Mouse (Mus musculus): ENCODE measurements around the gene Mdm2. TPM values are rescaled to one million over a fixed set of nuclear protein-coding genes. Genes with fewer than 3 reads are reported as not detected.

Mdm2 gene
- polyA plus RNA-seq, 1 experiment: 61.6 TPM

- H3K4me3 ChIP-seq (ENCODE audit: insufficient read depth, low read length): no peak overlapping the region
- H3K27ac ChIP-seq (ENCODE audit: insufficient read depth, low read length): no peak overlapping the region
- TF ChIP-seq CTCF (IDR thresholded peaks at IDR 0.05; ENCODE audit: extremely low read depth, insufficient read depth, low read length) (no peak), POLR2A (IDR thresholded peaks at IDR 0.05; ENCODE audit: extremely low read depth, insufficient read depth, low read length) (no peak)
- H3K4me1 ChIP-seq (ENCODE audit: control insufficient read depth, insufficient read depth, low read length): no peaks in the 10 kb centered on the region; the same call in 1 of the 2 replicates
These were observed 62.5 kb downstream of the Mdm2 start for GRCm38 (mm10) chr10:117647964-117648472.

GRCm38 (mm10) chr10:117647158-117647505, 63.4 kb downstream of the Mdm2 start:
- no peak for TF ChIP-seq CTCF (IDR thresholded peaks at IDR 0.05; ENCODE audit: extremely low read depth, insufficient read depth, low read length)
- no peak for TF ChIP-seq POLR2A (IDR thresholded peaks at IDR 0.05; ENCODE audit: extremely low read depth, insufficient read depth, low read length)
- Histone ChIP-seq H3K4me3 (ENCODE audit: insufficient read depth, low read length) (no peak overlapping the region), H3K4me1 (ENCODE audit: control insufficient read depth, insufficient read depth, low read length) (no peaks in the 10 kb centered on the region; the same call in 1 of the 2 replicates), H3K27ac (ENCODE audit: insufficient read depth, low read length) (no peak overlapping the region)

DNA sequence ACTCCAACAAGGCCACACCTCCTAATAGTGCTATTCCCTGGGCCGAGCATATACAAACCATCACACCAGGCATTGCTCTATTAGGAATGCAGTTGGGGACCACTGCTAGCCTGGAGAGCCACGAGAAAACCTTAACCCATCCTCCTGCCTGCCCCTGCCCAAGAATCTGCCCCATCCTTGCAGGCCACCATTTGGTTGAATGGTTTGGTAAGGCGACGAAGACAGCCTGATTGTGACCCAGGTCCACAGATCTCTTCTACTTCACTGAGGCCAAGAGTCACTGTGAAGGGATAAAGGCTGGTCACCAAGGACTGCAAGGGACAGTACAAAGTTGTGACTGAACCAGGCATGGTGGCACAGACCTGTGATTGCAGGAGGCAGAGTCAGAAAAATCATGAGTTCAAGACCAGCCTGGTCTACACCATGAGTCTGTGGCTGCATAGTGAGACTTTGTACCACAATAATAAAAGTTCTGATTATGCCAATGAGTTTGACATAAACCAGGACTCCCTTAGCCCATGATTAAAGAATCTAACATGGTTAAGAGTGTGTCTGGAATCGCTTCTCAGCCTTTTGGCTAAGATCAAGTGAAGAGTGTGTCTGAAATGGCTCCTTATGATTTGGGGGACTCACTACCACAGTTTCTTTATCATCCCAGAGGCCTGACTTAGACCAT, 63.9 kb downstream of the Mdm2 start:
- no peak overlapping the region for H3K4me3 ChIP-seq (ENCODE audit: insufficient read depth, low read length)
- H3K4me1 ChIP-seq (ENCODE audit: control insufficient read depth, insufficient read depth, low read length): no peaks in the 10 kb centered on the region
- TF ChIP-seq CTCF (IDR thresholded peaks at IDR 0.05; ENCODE audit: extremely low read depth, insufficient read depth, low read length) (no peak), POLR2A (IDR thresholded peaks at IDR 0.05; ENCODE audit: extremely low read depth, insufficient read depth, low read length) (no peak)
- H3K27ac ChIP-seq (ENCODE audit: insufficient read depth, low read length): no peak overlapping the region

DNA sequence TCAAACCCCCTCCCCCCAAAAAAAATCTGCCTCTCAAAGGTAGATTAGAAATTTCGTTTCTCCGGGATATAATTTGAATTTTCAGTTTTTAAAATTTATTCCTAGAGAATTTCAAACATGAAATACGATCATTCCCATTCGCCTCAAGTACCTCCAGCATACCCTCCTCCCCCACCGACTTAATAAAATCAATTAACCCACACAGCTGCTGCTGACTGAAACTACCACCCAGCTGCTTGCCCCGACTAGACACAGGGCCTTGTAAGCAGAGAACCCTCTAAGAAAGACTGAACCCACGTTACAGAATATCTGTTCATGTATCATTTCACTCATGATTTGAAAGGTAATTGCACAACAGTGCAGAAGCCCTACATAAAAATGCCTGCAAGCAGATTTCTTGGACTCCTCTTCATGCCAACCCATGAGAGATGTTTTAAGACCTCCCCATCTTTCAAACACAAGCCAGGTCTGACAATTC, 65.0 kb downstream of the Mdm2 start:
- H3K27ac ChIP-seq (ENCODE audit: insufficient read depth, low read length): no peak overlapping the region
- TF ChIP-seq POLR2A (IDR thresholded peaks at IDR 0.05; ENCODE audit: extremely low read depth, insufficient read depth, low read length): no peak
- no peak for TF ChIP-seq CTCF (IDR thresholded peaks at IDR 0.05; ENCODE audit: extremely low read depth, insufficient read depth, low read length)
- no peak overlapping the region for H3K4me3 ChIP-seq (ENCODE audit: insufficient read depth, low read length)
- H3K4me1 ChIP-seq (ENCODE audit: control insufficient read depth, insufficient read depth, low read length): no peaks in the 10 kb centered on the region

DNA sequence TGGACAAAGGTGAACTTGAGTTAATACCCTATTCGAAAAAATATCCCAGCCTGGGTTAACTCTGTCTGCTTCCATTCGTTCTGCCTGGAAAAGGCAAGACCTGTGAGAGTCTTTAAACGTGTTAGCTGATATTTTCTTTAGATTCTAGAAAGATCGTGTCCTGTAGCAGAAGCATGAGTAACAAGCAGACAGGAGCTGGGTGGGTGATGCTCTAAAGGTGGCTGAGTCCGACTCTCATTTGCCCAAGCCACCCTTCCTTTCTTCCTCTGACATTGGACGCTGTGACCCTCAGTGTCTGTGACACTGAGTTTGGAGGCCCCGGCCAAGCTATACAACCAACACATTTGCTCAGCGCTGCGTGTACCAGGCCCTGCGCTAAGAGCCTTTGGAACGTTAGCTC, 65.7 kb downstream of the Mdm2 start:
- no peak for TF ChIP-seq CTCF (IDR thresholded peaks at IDR 0.05; ENCODE audit: extremely low read depth, insufficient read depth, low read length)
- no peak for TF ChIP-seq POLR2A (IDR thresholded peaks at IDR 0.05; ENCODE audit: extremely low read depth, insufficient read depth, low read length)
- no peak overlapping the region for H3K27ac ChIP-seq (ENCODE audit: insufficient read depth, low read length)
- no peaks in the 10 kb centered on the region for H3K4me1 ChIP-seq (ENCODE audit: control insufficient read depth, insufficient read depth, low read length)
- no peak overlapping the region for H3K4me3 ChIP-seq (ENCODE audit: insufficient read depth, low read length)

DNA sequence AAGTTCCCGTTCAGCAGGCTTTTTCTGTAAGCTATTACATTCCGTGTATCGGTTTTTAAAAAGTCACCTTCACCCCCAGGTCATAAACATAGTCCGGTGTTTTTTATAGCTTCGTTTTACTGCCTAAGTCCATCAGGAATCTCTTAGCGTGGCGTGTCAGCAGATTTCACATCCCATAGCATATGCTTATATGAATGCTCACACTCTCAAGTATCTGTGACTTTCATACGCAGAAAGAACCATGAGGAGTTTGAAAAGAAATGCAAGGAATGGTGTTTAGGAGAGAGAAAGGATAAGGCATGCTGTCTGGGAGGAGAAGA, 66.2 kb downstream of the Mdm2 start:
- no peak overlapping the region for H3K4me3 ChIP-seq (ENCODE audit: insufficient read depth, low read length)
- no peaks in the 10 kb centered on the region for H3K4me1 ChIP-seq (ENCODE audit: control insufficient read depth, insufficient read depth, low read length)
- H3K27ac ChIP-seq (ENCODE audit: insufficient read depth, low read length): no peak overlapping the region
- TF ChIP-seq CTCF (IDR thresholded peaks at IDR 0.05; ENCODE audit: extremely low read depth, insufficient read depth, low read length) (no peak), POLR2A (IDR thresholded peaks at IDR 0.05; ENCODE audit: extremely low read depth, insufficient read depth, low read length) (no peak)

DNA sequence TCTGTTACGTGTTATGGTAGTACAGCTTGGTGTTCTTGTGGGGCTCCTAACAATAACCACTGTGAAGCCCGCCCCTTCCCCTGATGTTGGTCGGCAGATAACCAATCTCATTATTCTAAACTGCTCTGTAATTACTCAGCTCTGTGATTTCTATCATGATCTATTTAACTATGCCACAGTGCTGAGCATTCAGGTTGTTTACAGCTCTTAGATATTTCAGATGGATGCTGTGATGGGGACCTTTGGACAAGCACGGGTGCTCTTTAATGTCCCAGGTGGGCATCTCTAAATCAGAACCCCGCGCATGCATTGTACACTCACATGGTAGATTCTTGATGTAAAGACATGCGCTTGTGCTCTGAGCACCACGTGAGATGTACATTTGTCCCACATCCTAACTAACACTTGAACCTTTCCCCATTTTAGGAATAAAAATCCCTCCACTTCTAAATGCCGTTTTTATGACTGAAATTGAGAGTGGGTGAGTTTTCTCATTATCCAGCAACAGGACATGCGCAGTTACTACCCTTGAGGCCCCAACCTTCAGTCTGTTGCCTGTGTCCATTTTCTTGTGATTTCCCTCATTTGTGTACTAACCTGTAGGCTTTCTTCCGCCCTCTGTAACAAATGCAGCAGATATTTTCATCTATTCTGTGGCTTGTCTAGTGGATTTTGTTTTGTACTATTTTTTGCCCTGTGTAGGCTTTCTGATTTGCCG, 66.7 kb downstream of the Mdm2 start:
- no peaks in the 10 kb centered on the region for H3K4me1 ChIP-seq (ENCODE audit: control insufficient read depth, insufficient read depth, low read length)
- no peak overlapping the region for H3K4me3 ChIP-seq (ENCODE audit: insufficient read depth, low read length)
- TF ChIP-seq POLR2A (IDR thresholded peaks at IDR 0.05; ENCODE audit: extremely low read depth, insufficient read depth, low read length) (no peak), CTCF (IDR thresholded peaks at IDR 0.05; ENCODE audit: extremely low read depth, insufficient read depth, low read length) (no peak)

GRCm38 (mm10) chr10:117643302-117643701, 67.3 kb downstream of the Mdm2 start:
- no peak overlapping the region for H3K27ac ChIP-seq (ENCODE audit: insufficient read depth, low read length)
- no peak for TF ChIP-seq CTCF (IDR thresholded peaks at IDR 0.05; ENCODE audit: extremely low read depth, insufficient read depth, low read length)
- TF ChIP-seq POLR2A (IDR thresholded peaks at IDR 0.05; ENCODE audit: extremely low read depth, insufficient read depth, low read length): no peak
- no peak overlapping the region for H3K4me3 ChIP-seq (ENCODE audit: insufficient read depth, low read length)
- H3K4me1 ChIP-seq (ENCODE audit: control insufficient read depth, insufficient read depth, low read length): no peaks in the 10 kb centered on the region

More for the DNA sequence above, 66.7 kb downstream of the Mdm2 start:
- H3K27ac ChIP-seq (ENCODE audit: insufficient read depth, low read length): no peak overlapping the region

DNA sequence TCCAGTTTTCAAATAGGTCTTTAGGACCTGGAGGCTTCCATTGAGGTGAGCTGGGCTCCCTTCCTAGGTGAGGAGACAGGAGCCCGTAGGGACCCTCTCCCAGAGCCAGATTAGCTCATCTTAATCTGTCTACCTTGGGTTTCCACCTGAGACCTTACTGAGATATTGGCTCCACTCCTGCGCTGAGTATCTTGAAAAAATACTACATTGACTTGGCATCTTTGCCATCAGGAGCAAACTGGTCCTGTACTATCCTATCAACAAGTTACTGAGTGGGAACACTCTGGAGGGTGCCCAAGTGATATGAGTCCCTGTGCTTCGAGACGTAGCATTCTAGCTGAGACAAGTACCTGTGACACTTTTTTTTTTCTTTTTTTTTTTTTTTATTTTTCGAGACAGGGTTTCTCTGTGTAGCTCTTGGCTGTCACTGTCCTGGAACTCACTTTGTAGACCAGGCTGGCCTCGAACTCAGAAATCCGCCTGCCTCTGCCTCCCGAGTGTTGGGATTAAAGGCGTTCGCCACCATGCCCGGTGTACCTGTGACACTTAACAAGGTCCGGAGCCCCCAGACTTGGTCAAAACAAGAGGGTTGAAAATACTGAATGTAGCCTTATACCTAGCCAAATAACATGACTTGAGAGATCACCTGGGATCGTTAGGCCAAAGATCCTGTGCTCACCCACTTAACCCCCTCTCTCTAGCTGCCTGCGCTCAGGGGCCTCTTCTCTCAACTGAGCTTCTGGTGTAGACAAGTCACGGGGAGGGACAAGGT, 67.9 kb downstream of the Mdm2 start:
- Histone ChIP-seq H3K27ac (ENCODE audit: insufficient read depth, low read length) (no peak overlapping the region), H3K4me1 (ENCODE audit: control insufficient read depth, insufficient read depth, low read length) (no peaks in the 10 kb centered on the region), H3K4me3 (ENCODE audit: insufficient read depth, low read length) (no peak overlapping the region)
- no peak for TF ChIP-seq POLR2A (IDR thresholded peaks at IDR 0.05; ENCODE audit: extremely low read depth, insufficient read depth, low read length)
- TF ChIP-seq CTCF (IDR thresholded peaks at IDR 0.05; ENCODE audit: extremely low read depth, insufficient read depth, low read length): no peak
